Mouse (Mus musculus) heart, embryonic 11.5 days (tissue): ENCODE data around the gene Trio. TPM values are rescaled to one million over a fixed set of nuclear protein-coding genes. Genes with fewer than 3 reads are reported as not detected.

Experiments used
- ATAC-seq: fragments of 200-750 bp; cut with Nextera tagmentation; replicated peaks from 2 replicates; pipeline ENCODE4 v1.8.0; 2017; ENCODE audit warnings: moderate library complexity; ENCODE audit not compliant: insufficient number of reproducible peaks, low FRiP score, low TSS enrichment
- H3K27ac ChIP-seq: fragments of 300-500 bp; sonication (generic); 2 replicates; pipeline ENCODE4 v1.5.1; 2014; ENCODE audit warnings: mild to moderate bottlenecking, low read depth, low read length
- H3K27me3 ChIP-seq: fragments of 300-500 bp; sonication (generic); 2 replicates; pipeline ENCODE4 v1.6.1; 2014; ENCODE audit warnings: mild to moderate bottlenecking, low read length, mixed read lengths; ENCODE audit not compliant: control insufficient read depth, insufficient read depth
- H3K36me3 ChIP-seq: fragments of 300-500 bp; sonication (generic); 2 replicates; pipeline ENCODE4 v1.6.1; 2014; ENCODE audit warnings: mild to moderate bottlenecking, low read length, moderate library complexity, mixed read lengths; ENCODE audit not compliant: control insufficient read depth, insufficient read depth
- H3K4me1 ChIP-seq: fragments of 300-500 bp; sonication (generic); 2 replicates; pipeline ENCODE4 v1.6.1; 2014; ENCODE audit warnings: low read length; ENCODE audit not compliant: control insufficient read depth, insufficient read depth
- H3K4me2 ChIP-seq: fragments of 300-500 bp; sonication (generic); 2 replicates; pipeline ENCODE4 v1.6.1; 2014; ENCODE audit warnings: mild to moderate bottlenecking, moderate library complexity
- H3K4me3 ChIP-seq: fragments of 300-500 bp; sonication (generic); 2 replicates; pipeline ENCODE4 v1.5.1; 2014; ENCODE audit warnings: low read depth, low read length
- H3K9ac ChIP-seq: fragments of 300-500 bp; sonication (generic); 2 replicates; pipeline ENCODE4 v1.6.1; 2014; ENCODE audit warnings: mild to moderate bottlenecking, low read depth, low read length, moderate library complexity
- H3K9me3 ChIP-seq: fragments of 300-500 bp; sonication (generic); replicated peaks from 2 replicates; pipeline ENCODE4 v1.6.1; 2016; ENCODE audit warnings: low read length; ENCODE audit not compliant: control insufficient read depth
- WGBS: fragments of 180-500 bp; shearing (Covaris S2); extraction: QIAGEN DNeasy Blood & Tissue Kit; methylation state at CpG from one replicate; pipeline ENCODE4 v1.1.7; 2014; ENCODE audit not compliant: insufficient replicate concordance; 5-methylcytosine and 5-hydroxymethylcytosine counted together
- polyA plus RNA-seq: library from polyadenylated mRNA; unstranded; fragments of >200 nt; fragmentation: Nextera tagmentation; extraction: Ambion mirVana; gene quantifications from 2 replicates; pipeline ENCODE4 v1.2.1, GENCODE M21; 2014

The Trio gene
- polyA plus RNA-seq, 1 experiment from 2014 or later, result 28.5 TPM

DNA sequence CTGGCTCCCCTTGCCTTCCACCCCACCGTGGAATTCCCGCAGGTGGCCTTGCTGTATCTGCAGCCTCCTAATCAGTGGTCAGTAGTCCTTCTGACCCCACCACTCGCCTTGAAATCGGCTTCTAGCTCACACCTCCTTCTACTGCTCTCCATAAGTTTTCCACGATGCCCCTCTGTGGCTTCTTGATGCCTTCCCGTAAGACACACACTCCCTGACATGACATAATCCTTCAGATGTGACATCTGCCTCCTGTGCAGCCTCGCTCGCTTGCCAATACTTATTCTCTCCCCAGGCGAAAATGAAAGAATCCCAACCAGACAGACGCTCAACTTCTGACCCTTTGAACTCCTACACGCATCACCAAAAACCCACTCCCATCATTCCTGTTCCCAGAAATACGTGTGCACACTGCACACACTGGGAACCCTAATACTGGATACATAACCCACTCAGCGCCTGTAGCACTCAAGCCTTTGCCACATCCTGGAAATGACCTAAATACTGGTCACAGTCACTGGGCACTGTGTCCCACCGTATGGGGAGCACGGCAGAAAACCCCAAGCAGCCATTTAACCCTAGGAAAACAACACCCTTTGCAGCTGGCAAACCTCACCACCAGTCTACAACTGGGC is 100.5 kb downstream of the Trio start:
- Histone ChIP-seq H3K36me3 (no peaks in the 10 kb centered on the region), H3K27ac (peak overlapping the region; percentile 16; the same call in 1 of the 2 replicates)
- 35% methylated on average over 15 of the region's 15 CpGs for WGBS

DNA sequence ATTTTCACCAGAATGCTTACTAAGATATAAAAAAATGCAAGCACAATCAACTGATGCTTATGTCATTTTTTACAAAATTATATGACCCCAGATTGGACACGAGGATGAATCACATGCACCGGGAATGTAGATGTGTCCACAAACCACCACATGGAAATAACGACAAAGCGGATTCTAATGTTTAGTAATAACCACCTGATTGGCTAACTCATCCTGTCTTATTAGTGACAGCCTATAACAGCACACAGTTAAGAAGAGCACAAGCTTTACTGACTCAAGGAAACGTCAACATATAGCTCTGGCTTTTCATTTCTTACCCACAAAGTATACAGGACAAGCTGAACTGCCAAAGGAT is 101.7 kb downstream of the Trio start:
- 18% methylated on average over 5 of the region's 5 CpGs for WGBS
- Histone ChIP-seq H3K4me1 (peaks cover 42% of the 10 kb centered on the region), H3K36me3 (no peaks in the 10 kb centered on the region), H3K4me3 (peak overlapping the region; percentile 20; the same call in 1 of the 2 replicates), H3K9me3 (no peaks in the 10 kb centered on the region), H3K4me2 (peak overlapping the region; percentile 51), H3K9ac (no peak overlapping the region), H3K27ac (no peak overlapping the region), H3K27me3 (no peaks in the 10 kb centered on the region)
- ATAC-seq, result no peak

More for the DNA sequence above, 100.5 kb downstream of the Trio start:
- H3K4me1 ChIP-seq, result peaks cover 40% of the 10 kb centered on the region
- no peaks in the 10 kb centered on the region for H3K27me3 ChIP-seq
- H3K4me3 ChIP-seq, result no peak overlapping the region
- H3K9ac ChIP-seq, result no peak overlapping the region
- ATAC-seq, result no peak
- H3K4me2 ChIP-seq, result no peak overlapping the region
- H3K9me3 ChIP-seq, result no peaks in the 10 kb centered on the region

DNA sequence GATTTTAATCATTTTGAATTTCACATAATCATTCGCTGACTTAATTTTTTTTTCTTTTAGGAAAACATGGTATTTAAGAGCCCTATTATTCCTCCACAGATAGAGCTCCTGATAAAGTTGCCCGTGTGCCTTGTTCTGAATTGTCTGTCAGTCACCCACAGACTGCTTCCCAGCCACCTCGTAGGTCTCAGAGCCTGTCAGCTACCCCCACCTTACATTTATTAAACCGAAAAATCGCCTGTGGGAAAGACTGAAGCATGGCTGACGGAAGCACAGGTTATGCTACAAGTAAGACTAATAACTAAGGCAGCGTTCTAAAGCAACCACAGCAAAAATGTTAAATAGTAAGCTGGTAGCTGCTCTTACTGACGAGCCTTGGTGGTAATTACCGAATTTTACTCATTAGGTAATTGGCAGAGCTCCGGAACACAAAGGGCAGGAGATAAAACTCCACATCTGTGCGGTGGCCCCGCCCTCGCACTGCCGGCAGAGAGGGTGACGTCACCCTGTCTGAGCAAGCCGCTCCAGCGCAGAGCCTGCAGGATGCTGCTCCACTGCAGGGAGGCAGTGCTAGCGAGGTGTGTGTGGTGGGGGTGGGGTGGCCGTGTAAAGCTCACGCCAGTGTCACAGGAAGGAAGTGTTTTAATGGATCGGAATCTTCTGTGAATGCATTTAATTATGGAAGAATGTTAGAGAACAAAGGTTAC is 102.2 kb downstream of the Trio start:
- peak; percentile 80 for ATAC-seq

DNA sequence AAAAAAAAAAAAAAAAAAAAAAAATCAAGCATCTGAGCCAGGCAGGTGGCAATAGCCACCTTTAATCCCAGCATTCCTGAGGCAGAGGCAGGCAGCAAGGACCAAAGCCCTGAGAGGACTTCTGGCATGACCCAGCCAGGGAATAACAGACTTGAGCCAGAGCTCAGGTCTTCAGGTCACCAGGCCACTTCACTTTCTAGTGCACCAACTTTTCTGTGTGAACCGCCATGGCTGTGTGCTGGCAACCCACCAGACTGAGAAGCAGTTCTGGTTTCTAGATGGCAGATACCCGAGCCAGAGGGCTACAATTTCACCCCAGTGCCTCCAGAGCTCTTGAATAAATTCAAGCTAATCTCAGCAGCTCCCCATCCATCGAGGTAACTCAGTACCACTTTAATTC is 104.9 kb downstream of the Trio start:
- Histone ChIP-seq H3K4me2 (no peak overlapping the region), H3K9ac (no peak overlapping the region), H3K4me1 (peaks cover 34% of the 10 kb centered on the region), H3K27ac (no peak overlapping the region), H3K36me3 (no peaks in the 10 kb centered on the region), H3K4me3 (no peak overlapping the region), H3K27me3 (no peaks in the 10 kb centered on the region), H3K9me3 (no peaks in the 10 kb centered on the region)
- no peak for ATAC-seq
- 62% methylated on average over 3 of the region's 3 CpGs for WGBS

More for the DNA sequence above, 102.2 kb downstream of the Trio start:
- Histone ChIP-seq H3K4me1 (peaks cover 42% of the 10 kb centered on the region), H3K27ac (no peak overlapping the region), H3K9ac (no peak overlapping the region), H3K27me3 (no peaks in the 10 kb centered on the region), H3K36me3 (no peaks in the 10 kb centered on the region), H3K4me2 (peak overlapping the region; percentile 51), H3K9me3 (no peaks in the 10 kb centered on the region), H3K4me3 (peak overlapping the region; percentile 20)
- 7% methylated on average over 21 of the region's 21 CpGs for WGBS

DNA sequence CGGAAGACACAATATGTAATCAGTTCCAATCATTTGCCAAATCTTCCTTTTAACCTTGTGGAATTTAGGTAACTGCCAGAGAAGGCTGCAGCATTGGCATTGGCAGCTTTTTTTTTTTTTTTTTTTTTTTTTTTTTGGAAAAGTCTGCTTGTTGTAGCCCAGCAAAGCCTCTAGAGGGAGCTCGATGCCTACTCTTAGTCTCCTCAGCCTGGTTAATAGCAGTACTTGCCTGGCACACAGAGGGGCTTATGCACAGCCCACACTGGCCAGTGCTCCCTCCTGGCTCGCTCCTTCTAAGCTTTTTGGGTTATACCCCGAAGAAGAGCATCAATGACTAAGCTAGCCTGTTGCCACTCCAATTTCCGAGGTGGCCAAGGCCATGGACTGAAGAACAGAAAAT is 106.1 kb downstream of the Trio start:
- Histone ChIP-seq H3K27me3 (no peaks in the 10 kb centered on the region), H3K27ac (no peak overlapping the region), H3K4me2 (no peak overlapping the region), H3K9ac (no peak overlapping the region), H3K4me1 (peaks cover 22% of the 10 kb centered on the region), H3K9me3 (no peaks in the 10 kb centered on the region), H3K4me3 (no peak overlapping the region), H3K36me3 (no peaks in the 10 kb centered on the region)
- peak; percentile 61; the same call in 1 of the 2 replicates for ATAC-seq
- WGBS, result 15% methylated on average over 5 of the region's 5 CpGs

DNA sequence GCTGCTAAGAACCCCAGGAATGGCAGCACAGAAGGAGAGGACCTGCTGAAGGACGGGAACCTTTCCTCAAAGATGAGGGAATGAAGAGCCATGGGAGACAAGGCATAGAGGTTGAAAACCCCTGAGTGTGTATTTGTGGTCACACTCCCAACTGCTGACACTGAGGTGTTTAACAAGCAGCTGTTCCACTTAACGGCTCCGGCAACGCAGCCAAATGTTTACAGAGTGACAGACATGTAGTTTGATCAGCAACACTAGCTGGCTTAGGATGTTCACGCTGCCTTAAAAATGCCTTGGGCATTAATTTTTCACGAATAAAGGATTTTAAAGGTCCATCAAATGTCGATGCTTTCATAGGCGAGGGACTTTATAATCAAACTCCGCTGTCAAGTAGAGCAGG is 106.8 kb downstream of the Trio start:
- Histone ChIP-seq H3K4me1 (peaks cover 17% of the 10 kb centered on the region), H3K4me3 (no peak overlapping the region), H3K9me3 (no peaks in the 10 kb centered on the region), H3K27me3 (no peaks in the 10 kb centered on the region), H3K36me3 (no peaks in the 10 kb centered on the region), H3K4me2 (no peak overlapping the region), H3K27ac (no peak overlapping the region), H3K9ac (no peak overlapping the region)
- ATAC-seq, result no peak
- WGBS, result 71% methylated on average over 9 of the region's 9 CpGs

DNA sequence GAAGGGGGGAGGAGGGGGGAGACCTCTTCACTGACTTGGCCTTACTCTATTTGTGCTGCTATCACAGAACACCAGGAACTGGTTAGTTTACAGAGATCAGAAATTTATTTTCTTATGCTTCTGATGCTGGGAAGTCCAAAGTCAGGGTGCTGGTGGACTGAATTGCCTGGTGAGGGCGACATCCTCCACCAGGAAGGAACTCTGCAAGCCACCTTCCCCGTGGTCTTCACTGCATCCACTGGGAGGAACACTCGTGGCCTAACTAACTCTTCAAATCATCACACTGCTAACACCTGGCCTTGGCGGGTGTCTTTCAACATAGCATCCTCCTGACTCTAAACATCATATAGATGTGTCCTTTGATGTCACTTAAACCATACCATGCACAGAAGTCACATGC is 109.4 kb downstream of the Trio start:
- Histone ChIP-seq H3K4me3 (no peak overlapping the region), H3K4me1 (peaks cover 3% of the 10 kb centered on the region; the same call in 1 of the 2 replicates), H3K9ac (no peak overlapping the region), H3K27me3 (no peaks in the 10 kb centered on the region), H3K9me3 (no peaks in the 10 kb centered on the region), H3K36me3 (no peaks in the 10 kb centered on the region), H3K4me2 (no peak overlapping the region), H3K27ac (no peak overlapping the region)
- no peak for ATAC-seq
- WGBS, result 53% methylated on average over 4 of the region's 4 CpGs

DNA sequence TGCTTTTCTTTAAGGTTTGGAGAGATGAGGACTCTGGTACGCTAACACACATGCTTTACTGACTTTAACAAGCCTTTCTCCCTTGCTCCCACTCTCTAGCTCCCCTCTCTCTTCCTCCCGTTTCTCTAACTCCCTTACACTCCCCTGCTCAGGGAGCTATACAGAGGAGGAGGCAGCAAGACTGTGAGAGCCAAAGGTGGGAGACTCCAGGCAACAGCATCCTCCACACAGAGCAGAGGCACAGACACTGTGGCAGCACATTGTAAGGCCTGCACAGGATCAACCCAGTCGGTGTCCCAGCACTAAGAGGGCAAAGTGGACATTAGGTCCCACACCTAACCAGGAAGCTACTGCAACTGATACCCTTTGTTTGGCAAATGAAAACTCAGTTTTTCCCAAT is 112.6 kb downstream of the Trio start:
- no peak overlapping the region for H3K4me3 ChIP-seq
- WGBS, result 51% methylated on average over 3 of the region's 3 CpGs
- 0 out of 2 replicates have a peak, but pooled peaks have one; percentile 42 for ATAC-seq
- H3K9me3 ChIP-seq, result no peaks in the 10 kb centered on the region
- H3K4me2 ChIP-seq, result no peak overlapping the region
- peaks cover 4% of the 10 kb centered on the region for H3K4me1 ChIP-seq
- H3K36me3 ChIP-seq, result no peaks in the 10 kb centered on the region
- H3K27me3 ChIP-seq, result no peaks in the 10 kb centered on the region
- no peak overlapping the region for H3K9ac ChIP-seq
- no peak overlapping the region for H3K27ac ChIP-seq

DNA sequence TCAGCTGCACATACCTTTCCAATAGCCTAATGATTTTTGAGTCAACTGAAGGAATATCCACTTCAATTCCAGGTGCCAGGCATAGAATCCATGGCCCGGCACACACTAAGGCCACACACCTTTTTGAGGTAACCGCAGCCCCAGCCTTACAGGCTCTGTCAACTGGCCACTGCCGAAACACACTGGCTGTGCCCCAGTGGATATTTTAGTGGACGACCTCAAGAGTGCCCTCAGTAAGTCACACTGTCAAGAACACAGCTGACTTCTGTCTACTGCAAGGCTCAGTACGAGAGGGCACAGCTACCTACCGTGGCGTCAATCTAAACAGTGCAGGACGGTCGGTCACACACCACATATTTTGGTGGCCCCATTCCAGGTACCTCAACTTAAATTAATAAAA is 114.5 kb downstream of the Trio start:
- 78% methylated on average over 9 of the region's 9 CpGs for WGBS
- Histone ChIP-seq H3K27me3 (no peaks in the 10 kb centered on the region), H3K36me3 (no peaks in the 10 kb centered on the region), H3K9ac (no peak overlapping the region), H3K4me2 (no peak overlapping the region), H3K27ac (no peak overlapping the region), H3K4me3 (no peak overlapping the region), H3K9me3 (no peaks in the 10 kb centered on the region), H3K4me1 (peaks cover 22% of the 10 kb centered on the region)
- ATAC-seq, result no peak
